Mouse (Mus musculus): Measurements from ENCODE around the gene Chst8.

GRCm38 (mm10) chr7:34838749-34839148 is 26.2 kb upstream of the Chst8 start:
- TF ChIP-seq ZC3H11A (IDR thresholded peaks at IDR 0.05; ENCODE audit: borderline replicate concordance, low read depth, low read length), result no peak
- no peak for TF ChIP-seq ZNF384 (IDR thresholded peaks at IDR 0.05; ENCODE audit: low read depth, low read length)
- TF ChIP-seq CHD2 (IDR thresholded peaks at IDR 0.05; ENCODE audit: low read depth, low read length), result no peak
